Mouse (Mus musculus): ENCODE measurements around the gene Oca2.

GRCm38 (mm10) chr7:56423548-56423947 lies 184.0 kb downstream of the Oca2 start:
- TF ChIP-seq POLR2A (IDR thresholded peaks at IDR 0.05; ENCODE audit: low read depth, low read length) (no peak), CTCF (conservative IDR thresholded peaks at IDR 0.05; ENCODE audit: insufficient read depth, insufficient read length, low read depth, low read length) (no peak)

Measured in kidney, adult 2 months (tissue).